Mouse (Mus musculus): Measurements from ENCODE around the gene Cmc4.
A peak's percentile ranks its signal among the peaks of the same experiment; 100 is the strongest.

Gene Cmc4

GRCm38 (mm10) chrX:75415936-75416785, at the start of gene Cmc4, which contains the start of the genes Mtcp1 and Brcc3:
TSS of gene Cmc4 (minus strand) at chrX:75416584.
TSS of gene Mtcp1 (minus strand) at chrX:75416588.
TSS of gene Brcc3 (plus strand) at chrX:75416628.
- peak; percentile 93 for DNase-seq (ENCODE audit: low read depth, low spot score)

GRCm38 (mm10) chrX:75454597-75454996, 38.2 kb upstream of the Cmc4 start:
- no peak for DNase-seq (ENCODE audit: low read depth, low spot score)

GRCm38 (mm10) chrX:75409711-75410110, 6.7 kb downstream of the Cmc4 start:
- DNase-seq (ENCODE audit: low read depth, low spot score) = no peak

GRCm38 (mm10) chrX:75403350-75403749, 13.0 kb downstream of the Cmc4 start:
- no peak for DNase-seq (ENCODE audit: low read depth, low spot score)

- no peak for DNase-seq (ENCODE audit: low read depth, low spot score)
Measured at GRCm38 (mm10) chrX:75402668-75403067, 13.7 kb downstream of the Cmc4 start.

GRCm38 (mm10) chrX:75399471-75399870, 16.9 kb downstream of the Cmc4 start:
- DNase-seq (ENCODE audit: low read depth, low spot score) = no peak

GRCm38 (mm10) chrX:75382195-75382771, 34.1 kb downstream of the Cmc4 start, which contains the start of the genes Fundc2 and F8:
TSS of gene Fundc2 (plus strand) at chrX:75382399.
TSS of gene F8 (minus strand) at chrX:75382615.
- peak; percentile 86 for DNase-seq (ENCODE audit: low read depth, low spot score)

- DNase-seq (ENCODE audit: low read depth, low spot score) = no peak
Measured at GRCm38 (mm10) chrX:75381699-75382098, 34.7 kb downstream of the Cmc4 start.

- no peak for DNase-seq (ENCODE audit: low read depth, low spot score)
Measured at GRCm38 (mm10) chrX:75381176-75381575, 35.2 kb downstream of the Cmc4 start.

- no peak for DNase-seq (ENCODE audit: low read depth, low spot score)
Measured at GRCm38 (mm10) chrX:75376815-75377214, 39.6 kb downstream of the Cmc4 start.

GRCm38 (mm10) chrX:75372666-75373425, 43.5 kb downstream of the Cmc4 start:
- DNase-seq (ENCODE audit: low read depth, low spot score) = no peak

- no peak for DNase-seq (ENCODE audit: low read depth, low spot score)
Measured at GRCm38 (mm10) chrX:75370197-75370596, 46.2 kb downstream of the Cmc4 start.

Measured in CD4-positive helper T cell, adult 2 months (primary cell).